Mouse (Mus musculus) embryonic facial prominence, embryonic 10.5 days (tissue): ENCODE measurements around the gene Pttg1. TPM values are rescaled to one million over a fixed set of nuclear protein-coding genes. Genes with fewer than 3 reads are reported as not detected.

Experiments
- DNase-seq: peaks from one replicate; pipeline ENCODE4 v3.0.0-alpha.2; 2017; ENCODE audit warnings: low spot score
- H3K27ac ChIP-seq: fragments of 300-500 bp; sonication (generic); replicated peaks from 2 replicates; pipeline ENCODE4 v1.5.1; 2016; ENCODE audit warnings: mild to moderate bottlenecking
- H3K27me3 ChIP-seq: fragments of 300-500 bp; sonication (generic); replicated peaks from 2 replicates; pipeline ENCODE4 v1.6.1; 2016; ENCODE audit warnings: low read depth, mild to moderate bottlenecking; ENCODE audit not compliant: poor library complexity, severe bottlenecking
- H3K36me3 ChIP-seq: fragments of 300-500 bp; sonication (generic); replicated peaks from 2 replicates; pipeline ENCODE4 v1.6.1; 2016; ENCODE audit warnings: mild to moderate bottlenecking, moderate library complexity
- H3K4me1 ChIP-seq: fragments of 300-500 bp; sonication (generic); 2 replicates; pipeline ENCODE4 v1.6.1; 2016
- H3K4me3 ChIP-seq: fragments of 300-500 bp; sonication (generic); 2 replicates; pipeline ENCODE4 v1.5.1; 2016; ENCODE audit warnings: mild to moderate bottlenecking, moderate library complexity
- H3K9me3 ChIP-seq: fragments of 300-500 bp; sonication (generic); 2 replicates; pipeline ENCODE4 v1.6.1; 2016; ENCODE audit warnings: mild to moderate bottlenecking
- WGBS: fragments of 180-500 bp; shearing (Covaris S2); methylation state at CpG from one replicate; pipeline ENCODE4 v1.1.7; 2016; 5-methylcytosine and 5-hydroxymethylcytosine counted together
- polyA plus RNA-seq: library from polyadenylated mRNA; unstranded; fragments of >200 nt; fragmentation: Nextera tagmentation; extraction: Ambion mirVana; gene quantifications from 2 replicates; pipeline ENCODE4 v1.2.1, GENCODE M21; 2016

Pttg1 gene
- polyA plus RNA-seq, 1 experiment from 2014 or later, result 99.8 TPM

DNA sequence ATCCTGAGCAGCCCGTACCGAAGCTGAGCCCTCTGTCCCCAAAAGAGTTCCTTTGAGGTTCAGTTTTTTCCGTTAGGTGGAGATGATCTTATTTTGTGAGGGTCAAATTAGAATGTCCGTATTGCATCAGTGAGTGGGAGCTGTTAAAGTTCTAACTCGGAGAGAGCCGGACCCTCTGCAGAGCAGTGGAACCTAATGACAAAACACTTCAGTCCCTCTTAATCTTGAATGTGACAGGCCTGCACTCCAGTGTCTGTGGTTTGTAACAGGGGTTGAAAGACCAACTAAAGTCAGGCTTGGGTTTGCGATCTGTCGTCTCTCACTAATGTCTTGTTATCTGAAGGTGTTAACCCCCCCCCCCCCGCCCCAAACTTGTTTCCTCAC, 8.0 kb upstream of the Pttg1 start:
- Histone ChIP-seq H3K4me1 (peaks cover 9% of the 10 kb centered on the region), H3K27ac (peak overlapping the region; percentile 83), H3K9me3 (no peaks in the 10 kb centered on the region), H3K27me3 (no peaks in the 10 kb centered on the region), H3K4me3 (peak overlapping the region; percentile 92), H3K36me3 (peaks cover 19% of the 10 kb centered on the region)
- WGBS, result 9% methylated on average over 9 of the region's 9 CpGs
- no peak for DNase-seq

GRCm38 (mm10) chr11:43433254-43434023, 7.4 kb upstream of the Pttg1 start, which contains the start of gene Slu7:
Gene Slu7, plus strand, starts transcription at chr11:43433744.
- Histone ChIP-seq H3K4me1 (peaks cover 9% of the 10 kb centered on the region), H3K9me3 (no peaks in the 10 kb centered on the region), H3K27me3 (no peaks in the 10 kb centered on the region), H3K36me3 (peaks cover 13% of the 10 kb centered on the region), H3K27ac (peak within 1 kb of the TSS; percentile 83), H3K4me3 (peak within 1 kb of the TSS; percentile 92)
- WGBS, result 8% methylated on average over 38 of the region's 38 CpGs
- peak; percentile 84 for DNase-seq

GRCm38 (mm10) chr11:43426414-43426884, 398 bp upstream of the Pttg1 start:
- peaks cover 22% of the 10 kb centered on the region for H3K36me3 ChIP-seq
- peak overlapping the region; percentile 75 for H3K27ac ChIP-seq
- no peaks in the 10 kb centered on the region for H3K9me3 ChIP-seq
- DNase-seq, result peak; percentile 13
- WGBS, result 21% methylated on average over 7 of the region's 7 CpGs
- no peaks in the 10 kb centered on the region for H3K27me3 ChIP-seq
- H3K4me3 ChIP-seq, result peak overlapping the region; percentile 68
- H3K4me1 ChIP-seq, result peaks cover 13% of the 10 kb centered on the region; the same call in 1 of the 2 replicates

DNA sequence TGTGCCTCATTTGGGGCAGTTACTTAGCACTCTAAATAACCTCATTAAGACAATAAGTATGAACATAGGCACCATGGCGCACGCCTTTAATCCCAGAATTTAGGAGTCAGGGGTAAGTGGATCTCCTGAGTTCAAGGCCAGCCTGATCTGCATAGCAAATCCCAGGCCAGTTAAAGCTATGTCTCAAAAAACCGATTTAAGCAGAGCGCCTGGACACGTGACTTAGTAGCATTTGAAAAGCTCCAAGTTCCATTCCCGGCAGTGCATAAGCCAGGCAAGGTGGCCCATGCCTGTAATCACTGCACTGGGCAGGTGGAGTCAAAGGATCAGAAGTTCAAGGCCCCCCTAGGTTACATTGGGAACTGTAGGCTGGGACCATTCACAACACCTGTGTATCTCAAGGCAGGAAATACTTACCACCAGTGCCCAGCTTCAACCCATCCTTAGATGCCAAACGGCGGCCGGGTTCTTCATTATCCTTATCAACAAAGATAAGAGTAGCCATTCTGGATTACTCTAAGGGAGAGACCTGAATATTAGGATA, 813 bp downstream of the Pttg1 start:
- peaks cover 27% of the 10 kb centered on the region for H3K36me3 ChIP-seq
- peaks cover 13% of the 10 kb centered on the region; the same call in 1 of the 2 replicates for H3K4me1 ChIP-seq
- no peak for DNase-seq
- H3K9me3 ChIP-seq, result no peaks in the 10 kb centered on the region
- H3K27ac ChIP-seq, result no peak overlapping the region
- H3K4me3 ChIP-seq, result peak overlapping the region; percentile 68
- H3K27me3 ChIP-seq, result no peaks in the 10 kb centered on the region
- WGBS, result 90% methylated on average over 9 of the region's 9 CpGs

DNA sequence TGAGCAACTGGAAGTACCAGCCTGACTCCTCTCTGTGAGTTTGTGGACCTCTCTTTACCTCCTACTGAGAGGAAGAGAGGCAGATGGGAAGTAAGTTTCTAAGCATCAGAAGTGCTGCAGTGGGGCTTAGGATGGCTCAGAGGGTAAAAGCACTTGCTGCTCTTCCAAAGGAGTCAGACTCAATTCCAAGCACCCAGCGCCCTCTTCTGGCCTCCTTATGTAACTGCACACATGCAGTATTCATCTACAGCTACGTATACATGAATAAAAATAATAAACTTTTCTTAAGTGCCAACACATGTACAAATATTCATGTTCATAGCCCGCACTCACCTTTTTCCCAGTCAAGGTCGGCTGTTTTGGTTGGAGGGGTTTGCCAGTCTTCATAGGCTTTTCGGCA, 1.7 kb downstream of the Pttg1 start:
- 75% methylated on average over 5 of the region's 5 CpGs for whole genome bisulfite sequencing
- H3K4me1 ChIP-seq, result peaks cover 13% of the 10 kb centered on the region; the same call in 1 of the 2 replicates

GRCm38 (mm10) chr11:43417201-43417600, 8.8 kb downstream of the Pttg1 start:
- no peak overlapping the region for H3K27ac ChIP-seq
- H3K4me3 ChIP-seq, result no peak overlapping the region
- H3K9me3 ChIP-seq, result no peaks in the 10 kb centered on the region
- WGBS, result 65% methylated on average over 7 of the region's 7 CpGs
- no peaks in the 10 kb centered on the region for H3K27me3 ChIP-seq
- H3K36me3 ChIP-seq, result peaks cover 6% of the 10 kb centered on the region; the same call in 1 of the 2 replicates
- peaks cover 4% of the 10 kb centered on the region; the same call in 1 of the 2 replicates for H3K4me1 ChIP-seq
- no peak for DNase-seq

More for the DNA sequence above, 1.7 kb downstream of the Pttg1 start:
- no peak for DNase-seq
- Histone ChIP-seq H3K9me3 (no peaks in the 10 kb centered on the region), H3K27ac (no peak overlapping the region), H3K36me3 (peaks cover 27% of the 10 kb centered on the region), H3K4me3 (no peak overlapping the region), H3K27me3 (no peaks in the 10 kb centered on the region)

GRCm38 (mm10) chr11:43412771-43413451, 13.1 kb downstream of the Pttg1 start:
- 27% methylated on average over 14 of the region's 14 CpGs for WGBS

GRCm38 (mm10) chr11:43411413-43411812, 14.6 kb downstream of the Pttg1 start:
- Histone ChIP-seq H3K36me3 (no peaks in the 10 kb centered on the region), H3K27me3 (no peaks in the 10 kb centered on the region), H3K27ac (no peak overlapping the region), H3K4me1 (no peaks in the 10 kb centered on the region), H3K4me3 (no peak overlapping the region), H3K9me3 (no peaks in the 10 kb centered on the region)
- 0% methylated on average over 1 of the region's 1 CpGs for WGBS
- DNase-seq, result peak; percentile 68

More at GRCm38 (mm10) chr11:43412771-43413451, 13.1 kb downstream of the Pttg1 start:
- Histone ChIP-seq H3K4me1 (peaks cover 4% of the 10 kb centered on the region; the same call in 1 of the 2 replicates), H3K4me3 (no peak overlapping the region), H3K27ac (no peak overlapping the region), H3K9me3 (no peaks in the 10 kb centered on the region), H3K36me3 (no peaks in the 10 kb centered on the region), H3K27me3 (no peaks in the 10 kb centered on the region)
- peak; percentile 82 for DNase-seq

DNA sequence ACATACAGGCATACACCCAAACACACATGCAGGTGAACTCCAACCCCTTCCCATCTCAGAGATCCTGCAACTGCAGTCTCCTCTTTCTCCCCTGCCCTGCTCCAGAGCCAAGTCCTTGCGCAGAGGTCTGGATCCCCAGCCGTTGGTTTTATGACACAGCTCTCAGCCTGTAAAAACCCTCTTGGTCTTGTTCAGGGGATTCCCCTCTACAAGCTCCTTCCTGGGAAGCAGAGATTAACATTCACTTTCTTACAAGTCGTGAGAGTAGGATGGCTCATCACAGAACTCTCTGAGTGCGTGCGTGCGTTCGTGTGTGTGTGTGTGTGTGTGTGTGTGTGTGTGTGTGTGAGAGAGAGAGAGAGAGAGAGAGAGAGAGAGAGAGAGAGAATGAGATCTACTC, 15.8 kb downstream of the Pttg1 start:
- no peak overlapping the region for H3K27ac ChIP-seq
- no peaks in the 10 kb centered on the region for H3K9me3 ChIP-seq
- 80% methylated on average over 7 of the region's 7 CpGs for WGBS
- DNase-seq, result no peak
- no peaks in the 10 kb centered on the region for H3K36me3 ChIP-seq
- no peak overlapping the region for H3K4me3 ChIP-seq
- no peaks in the 10 kb centered on the region for H3K4me1 ChIP-seq
- H3K27me3 ChIP-seq, result no peaks in the 10 kb centered on the region

GRCm38 (mm10) chr11:43408888-43409287, 17.2 kb downstream of the Pttg1 start:
- WGBS, result 83% methylated on average over 2 of the region's 2 CpGs
- H3K36me3 ChIP-seq, result no peaks in the 10 kb centered on the region
- H3K27me3 ChIP-seq, result no peaks in the 10 kb centered on the region
- peaks cover 4% of the 10 kb centered on the region for H3K9me3 ChIP-seq
- no peaks in the 10 kb centered on the region for H3K4me1 ChIP-seq
- DNase-seq, result no peak
- H3K27ac ChIP-seq, result no peak overlapping the region
- no peak overlapping the region for H3K4me3 ChIP-seq

GRCm38 (mm10) chr11:43404150-43404807, 21.8 kb downstream of the Pttg1 start:
- Histone ChIP-seq H3K9me3 (peaks cover 4% of the 10 kb centered on the region), H3K4me3 (no peak overlapping the region), H3K27ac (no peak overlapping the region), H3K4me1 (no peaks in the 10 kb centered on the region), H3K27me3 (no peaks in the 10 kb centered on the region), H3K36me3 (no peaks in the 10 kb centered on the region)
- 86% methylated on average over 15 of the region's 15 CpGs for WGBS
- no peak for DNase-seq

- H3K4me1 ChIP-seq, result no peaks in the 10 kb centered on the region
- H3K4me3 ChIP-seq, result no peak overlapping the region
- no peaks in the 10 kb centered on the region for H3K36me3 ChIP-seq
- peaks cover 4% of the 10 kb centered on the region for H3K9me3 ChIP-seq
- DNase-seq, result peak; percentile 6
- WGBS, result 76% methylated on average over 1 of the region's 1 CpGs
- H3K27ac ChIP-seq, result no peak overlapping the region
- no peaks in the 10 kb centered on the region for H3K27me3 ChIP-seq
Observed at GRCm38 (mm10) chr11:43400131-43400530, 25.9 kb downstream of the Pttg1 start.
